In the genomic region with DNA sequence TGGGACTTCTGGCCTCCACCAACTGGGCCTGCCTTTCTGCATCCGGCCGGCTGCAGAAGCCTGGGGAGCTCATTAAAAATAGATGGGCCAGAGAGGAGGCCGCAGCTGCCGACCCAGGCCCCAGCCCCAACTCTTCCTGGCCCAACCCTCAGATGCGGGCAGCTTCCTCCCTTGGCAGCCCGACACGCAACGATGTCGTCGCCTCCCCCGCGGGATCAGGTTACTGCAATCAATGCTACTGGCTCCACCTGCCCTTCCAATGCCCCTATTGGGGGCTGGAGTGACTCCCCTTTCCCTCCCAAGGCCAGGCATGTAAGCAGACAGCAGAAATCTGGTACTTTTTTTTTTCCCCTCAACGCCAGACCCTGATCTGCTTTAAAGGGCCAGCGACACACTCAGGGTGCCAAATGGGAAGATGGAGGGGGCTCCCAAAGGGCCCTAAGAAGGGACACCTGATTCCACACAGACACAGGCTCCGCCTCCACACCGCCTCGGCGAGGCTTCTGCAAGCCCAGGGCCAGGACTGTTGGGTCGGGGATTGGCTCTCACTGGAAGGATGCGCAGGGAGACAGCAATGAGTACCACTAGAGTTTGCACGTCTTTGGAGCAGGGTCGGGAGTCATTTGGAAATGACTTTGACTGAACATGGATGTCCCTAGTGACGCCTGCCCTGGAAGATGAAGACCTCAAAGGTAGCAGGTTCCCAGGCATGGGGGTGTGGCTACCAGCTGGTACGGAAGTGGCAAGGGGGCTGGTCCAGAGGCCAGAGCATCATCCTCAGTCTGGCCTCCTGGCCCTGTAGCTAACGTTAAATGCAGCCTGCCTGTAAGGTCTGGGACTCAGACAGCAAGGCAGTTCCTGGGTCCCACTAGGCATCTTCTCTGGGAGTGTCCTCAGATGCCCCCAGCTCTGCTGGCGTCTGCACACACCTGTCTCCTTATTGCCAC, we compare ENCODE assay signal across 9 mouse cellular contexts. TPM values are rescaled to one million over a fixed set of nuclear protein-coding genes. Genes with fewer than 3 reads are reported as not detected.
DNase-seq lines count a peak whose midpoint lies in the region; ATAC-seq and TF ChIP-seq lines count a peak whose summit lies in the region.
"Had no signal": no experiment of that assay in that cellular context is flagged by ENCODE, and none has a peak within 500 bp of the region (broad histone marks: within the 10 kb centered on the region; RNA-seq: fewer than 3 reads in every experiment).

No protein-coding gene starts in this region.

- no peaks in the 10 kb centered on the region for H3K9me3 ChIP-seq in heart, embryonic 10.5 days
- H3K9me3 ChIP-seq in forebrain, postnatal 0 days (ENCODE audit: low read length): no peaks in the 10 kb centered on the region
- H3K9me3 ChIP-seq in limb, embryonic 14.5 days (ENCODE audit: control insufficient read depth, low read length): no peaks in the 10 kb centered on the region

- H3K4me3 ChIP-seq in heart, embryonic 10.5 days: peak overlapping the region; percentile 44
- peak overlapping the region; percentile 17 for H3K4me3 ChIP-seq in forebrain, postnatal 0 days (ENCODE audit: low read depth, low read length)
- peak overlapping the region; percentile 36 for H3K4me3 ChIP-seq in limb, embryonic 14.5 days (replicated peaks; ENCODE audit: low read length)
- peak overlapping the region; percentile 14 for H3K4me3 ChIP-seq in small intestine, adult 2 months (ENCODE audit: low read depth, low read length)

- ATAC-seq in forebrain, postnatal 0 days: 0 out of 2 replicates have a peak, but pooled peaks have one; percentile 5
- peak; percentile 12; the same call in 1 of the 2 replicates for ATAC-seq in limb, embryonic 14.5 days (ENCODE audit: low FRiP score, low read depth)

- intact Hi-C loops in left cerebral cortex, postnatal 36 days (cut with DNase I): no loop called here

- no peak for TF ChIP-seq POLR2A in limb, embryonic 14.5 days (IDR thresholded peaks at IDR 0.05; ENCODE audit: borderline replicate concordance, extremely low read depth, insufficient read depth, insufficient read length)
- TF ChIP-seq POLR2A in small intestine, adult 2 months (IDR thresholded peaks at IDR 0.05; ENCODE audit: low read depth, low read length): no peak

- DNase-seq in heart, embryonic 10.5 days (ENCODE audit: low spot score): no peak
- no peak for DNase-seq in heart, adult 18-20 months
- DNase-seq in R1 (ENCODE audit: low read depth, low spot score): peak; percentile 76
- no peak for DNase-seq in forebrain, postnatal 0 days
- DNase-seq in limb, embryonic 14.5 days (ENCODE audit: low spot score): peak; percentile 51
- no peak for DNase-seq in spleen, postnatal 4 days (ENCODE audit: low spot score in 2 of 2)
- DNase-seq in left cerebral cortex, postnatal 36 days (ENCODE audit: low spot score in 2 of 2): no peak

- peak overlapping the region; percentile 55 for H3K4me2 ChIP-seq in forebrain, postnatal 0 days (ENCODE audit: low read depth)
- H3K4me2 ChIP-seq in limb, embryonic 14.5 days (replicated peaks; ENCODE audit: low read depth, low read length, severe bottlenecking): peak overlapping the region; percentile 52

- H3K4me1 ChIP-seq in heart, embryonic 10.5 days: peaks cover 58% of the 10 kb centered on the region
- H3K4me1 ChIP-seq in forebrain, postnatal 0 days (ENCODE audit: insufficient read depth): peaks cover 28% of the 10 kb centered on the region
- peaks cover 21% of the 10 kb centered on the region for H3K4me1 ChIP-seq in limb, embryonic 14.5 days (ENCODE audit: control insufficient read depth, insufficient read depth, low read length)
- no peaks in the 10 kb centered on the region; the same call in 1 of the 2 replicates for H3K4me1 ChIP-seq in small intestine, adult 2 months (ENCODE audit: control insufficient read depth, insufficient read depth, insufficient read length, low read length)

- peaks cover 74% of the 10 kb centered on the region for H3K27me3 ChIP-seq in heart, embryonic 10.5 days (ENCODE audit: insufficient read depth, poor library complexity, severe bottlenecking)
- no peaks in the 10 kb centered on the region for H3K27me3 ChIP-seq in forebrain, postnatal 0 days (ENCODE audit: insufficient read depth, low read length)
- no peaks in the 10 kb centered on the region for H3K27me3 ChIP-seq in limb, embryonic 14.5 days (ENCODE audit: control insufficient read depth, insufficient read depth, low read length)
- H3K27me3 ChIP-seq in small intestine, adult 2 months (ENCODE audit: control insufficient read depth, insufficient read depth, low read length): peaks cover 19% of the 10 kb centered on the region

- 4% methylated on average over 26 of the region's 26 CpGs for WGBS in heart, embryonic 10.5 days
- WGBS in forebrain, postnatal 0 days: 7% methylated on average over 26 of the region's 26 CpGs
- WGBS in limb, embryonic 14.5 days: 4% methylated on average over 23 of the region's 26 CpGs
- WGBS in small intestine, adult 2 months: 7% methylated on average over 26 of the region's 26 CpGs

- peak overlapping the region; percentile 63; the same call in 1 of the 2 replicates for H3K27ac ChIP-seq in heart, embryonic 10.5 days
- H3K27ac ChIP-seq in forebrain, postnatal 0 days (ENCODE audit: low read depth, low read length): peak overlapping the region; percentile 67
- H3K27ac ChIP-seq in limb, embryonic 14.5 days (replicated peaks; ENCODE audit: low read depth, low read length): peak overlapping the region; percentile 28
- H3K27ac ChIP-seq in small intestine, adult 2 months (ENCODE audit: insufficient read depth, low read depth, low read length): no peak overlapping the region
- H3K27ac ChIP-seq: macrophage had no signal

- no peaks in the 10 kb centered on the region for H3K36me3 ChIP-seq in heart, embryonic 10.5 days
- H3K36me3 ChIP-seq in forebrain, postnatal 0 days (ENCODE audit: insufficient read depth): peaks cover under 1% of the 10 kb centered on the region; the same call in 1 of the 2 replicates
- H3K36me3 ChIP-seq in limb, embryonic 14.5 days (ENCODE audit: control insufficient read depth, insufficient read depth, low read length): no peaks in the 10 kb centered on the region
- H3K36me3 ChIP-seq in small intestine, adult 2 months (ENCODE audit: control insufficient read depth, insufficient read depth, low read length): no peaks in the 10 kb centered on the region

- H3K9ac ChIP-seq in forebrain, postnatal 0 days: peak overlapping the region; percentile 47
- peak overlapping the region; percentile 50 for H3K9ac ChIP-seq in limb, embryonic 14.5 days (ENCODE audit: low read depth, low read length, severe bottlenecking)

- no peak for TF ChIP-seq CTCF in forebrain, postnatal 0 days (IDR thresholded peaks at IDR 0.05; ENCODE audit: low read depth)
- no peak for TF ChIP-seq CTCF in small intestine, adult 2 months (IDR thresholded peaks at IDR 0.05; ENCODE audit: extremely low read depth, insufficient read length, insufficient replicate concordance, low read depth, low read length)

RNA-seq across cellular contexts. Expression of a gene that starts 8.5 kb away (rescaled TPM):
- polyA plus RNA-seq in heart, embryonic 10.5 days (2016; fragmentation: Nextera tagmentation; extraction: Ambion mirVana): 7.5 and 18.2 TPM in 2 replicates
- total RNA-seq in heart, adult 18-20 months (2021): 1 to 10 TPM; 3.2 to 3.7 TPM
- total RNA-seq in forebrain, postnatal 0 days (2014; rRNA removed): 223 and 225 TPM in 2 replicates
- polyA plus RNA-seq in forebrain, postnatal 0 days (2015; fragmentation: Nextera tagmentation; extraction: Ambion mirVana): 129 and 150 TPM in 2 replicates
- polyA plus RNA-seq in limb, embryonic 14.5 days (2012; rRNA removed): 42.5 and 54.8 TPM in 2 replicates
- 12.9 and 13.8 TPM in 2 replicates for polyA plus RNA-seq in limb, embryonic 14.5 days (2014; fragmentation: Nextera tagmentation; extraction: Ambion mirVana)
- 4.7 and 5.3 TPM in 2 replicates for polyA plus RNA-seq in small intestine, adult 2 months (2012; rRNA removed)
- 100 to 1,000 TPM; 344 to 389 TPM for total RNA-seq in left cerebral cortex, postnatal 36 days (2021)

RNA-seq across cellular contexts. Expression of a gene that starts 10.3 kb away (rescaled TPM):
- 0.89 and 2.7 TPM in 2 replicates for polyA plus RNA-seq in heart, embryonic 10.5 days (2016; fragmentation: Nextera tagmentation; extraction: Ambion mirVana)
- total RNA-seq in heart, adult 18-20 months (2021): 1 to 10 TPM in 1 of 2 experiments, under 1 TPM in 1; 0.25 to 1.1 TPM
- 2.3 and 2.6 TPM in 2 replicates for total RNA-seq in forebrain, postnatal 0 days (2014; rRNA removed)
- polyA plus RNA-seq in forebrain, postnatal 0 days (2015; fragmentation: Nextera tagmentation; extraction: Ambion mirVana): 2.4 and 3.1 TPM in 2 replicates
- 3.1 and 3.5 TPM in 2 replicates for polyA plus RNA-seq in limb, embryonic 14.5 days (2012; rRNA removed)
- 1.7 and 2.4 TPM in 2 replicates for polyA plus RNA-seq in limb, embryonic 14.5 days (2014; fragmentation: Nextera tagmentation; extraction: Ambion mirVana)
- 3.5 and 7.4 TPM in 2 replicates for polyA plus RNA-seq in small intestine, adult 2 months (2012; rRNA removed)
- total RNA-seq in left cerebral cortex, postnatal 36 days (2021): 1 to 10 TPM; 3.6 to 4.2 TPM

RNA-seq across cellular contexts. Expression of a gene that starts 17.9 kb away (rescaled TPM):
- polyA plus RNA-seq in heart, embryonic 10.5 days (2016; fragmentation: Nextera tagmentation; extraction: Ambion mirVana): 1.6 and 7.0 TPM in 2 replicates
- total RNA-seq in heart, adult 18-20 months (2021): under 1 TPM in 1 of 2 experiments, not detected in 1; 0.41 TPM
- total RNA-seq in forebrain, postnatal 0 days (2014; rRNA removed): 0.10 and 1.8 TPM in 2 replicates
- polyA plus RNA-seq in forebrain, postnatal 0 days (2015; fragmentation: Nextera tagmentation; extraction: Ambion mirVana): 1.1 and 1.5 TPM in 2 replicates
- 32.7 and 41.1 TPM in 2 replicates for polyA plus RNA-seq in limb, embryonic 14.5 days (2012; rRNA removed)
- 15.0 and 16.3 TPM in 2 replicates for polyA plus RNA-seq in limb, embryonic 14.5 days (2014; fragmentation: Nextera tagmentation; extraction: Ambion mirVana)
- 12.3 and 15.6 TPM in 2 replicates for polyA plus RNA-seq in small intestine, adult 2 months (2012; rRNA removed)
- total RNA-seq in left cerebral cortex, postnatal 36 days (2021): under 1 TPM; 0.47 to 0.97 TPM
- polyA plus RNA-seq: macrophage had no signal

RNA-seq across cellular contexts. Expression of a gene that starts 18.1 kb away (rescaled TPM):
- polyA plus RNA-seq in heart, embryonic 10.5 days (2016; fragmentation: Nextera tagmentation; extraction: Ambion mirVana): 19.0 and 19.2 TPM in 2 replicates
- total RNA-seq in heart, adult 18-20 months (2021): 10 to 100 TPM; 24.8 to 27.4 TPM
- 33.5 and 41.1 TPM in 2 replicates for total RNA-seq in forebrain, postnatal 0 days (2014; rRNA removed)
- 53.2 and 53.7 TPM in 2 replicates for polyA plus RNA-seq in forebrain, postnatal 0 days (2015; fragmentation: Nextera tagmentation; extraction: Ambion mirVana)
- polyA plus RNA-seq in limb, embryonic 14.5 days (2012; rRNA removed): 26.4 and 30.6 TPM in 2 replicates
- polyA plus RNA-seq in limb, embryonic 14.5 days (2014; fragmentation: Nextera tagmentation; extraction: Ambion mirVana): 22.3 TPM in 2 replicates
- 71.2 and 157 TPM in 2 replicates for polyA plus RNA-seq in small intestine, adult 2 months (2012; rRNA removed)
- total RNA-seq in left cerebral cortex, postnatal 36 days (2021): 10 to 100 TPM; 33.4 to 34.1 TPM

RNA-seq across cellular contexts. Expression of a gene that starts 41.3 kb away (rescaled TPM):
- 21.0 and 23.3 TPM in 2 replicates for polyA plus RNA-seq in heart, embryonic 10.5 days (2016; fragmentation: Nextera tagmentation; extraction: Ambion mirVana)
- 10 to 100 TPM; 15.4 to 16.7 TPM for total RNA-seq in heart, adult 18-20 months (2021)
- total RNA-seq in forebrain, postnatal 0 days (2014; rRNA removed): 26.5 and 36.7 TPM in 2 replicates
- 28.5 and 43.2 TPM in 2 replicates for polyA plus RNA-seq in forebrain, postnatal 0 days (2015; fragmentation: Nextera tagmentation; extraction: Ambion mirVana)
- 27.2 and 33.5 TPM in 2 replicates for polyA plus RNA-seq in limb, embryonic 14.5 days (2012; rRNA removed)
- 30.2 and 34.8 TPM in 2 replicates for polyA plus RNA-seq in limb, embryonic 14.5 days (2014; fragmentation: Nextera tagmentation; extraction: Ambion mirVana)
- 4.7 and 13.1 TPM in 2 replicates for polyA plus RNA-seq in small intestine, adult 2 months (2012; rRNA removed)
- 100 to 1,000 TPM; 109 to 122 TPM for total RNA-seq in left cerebral cortex, postnatal 36 days (2021)

Comparison
In these comparisons a context has a peak if more than half of its experiments do, and no peak if none do; other contexts are left out.
1. DNase-seq: peak in R1 (single experiment) and limb, embryonic 14.5 days (single experiment); none in heart, embryonic 10.5 days (single experiment), heart, adult 18-20 months (0 of 2), forebrain, postnatal 0 days (single experiment), spleen, postnatal 4 days (0 of 2) and left cerebral cortex, postnatal 36 days (0 of 2).
2. Peak in every context shown above with its lines, with median percentiles within 50 percentile points of each other: H3K4me3 ChIP-seq.